Mouse (Mus musculus) liver, postnatal 0 days (tissue): ENCODE data around the gene Shmt1. TPM values are rescaled to one million over a fixed set of nuclear protein-coding genes. Genes with fewer than 3 reads are reported as not detected.

Experiments used
- ATAC-seq: fragments of 200-750 bp; cut with Nextera tagmentation; 2 replicates; pipeline ENCODE4 v1.8.0; 2017; ENCODE audit warnings: mild to moderate bottlenecking, moderate library complexity
- DNase-seq: peaks from one replicate; pipeline ENCODE4 v3.0.0-alpha.2; 2016
- H3K27ac ChIP-seq: fragments of 300-500 bp; sonication (generic); 2 replicates; pipeline ENCODE4 v1.5.1; 2014; ENCODE audit warnings: antibody characterized with exemption, moderate library complexity, mild to moderate bottlenecking, low read depth
- H3K27me3 ChIP-seq: fragments of 300-500 bp; sonication (generic); 2 replicates; pipeline ENCODE4 v1.6.1; 2014; ENCODE audit warnings: low read length, control low read depth, mixed read lengths; ENCODE audit not compliant: insufficient read depth
- H3K36me3 ChIP-seq: fragments of 300-500 bp; sonication (generic); replicated peaks from 2 replicates; pipeline ENCODE4 v1.6.1; 2014; ENCODE audit warnings: mild to moderate bottlenecking, control low read depth, low read length, moderate library complexity, mixed read lengths; ENCODE audit not compliant: insufficient read depth
- H3K4me1 ChIP-seq: fragments of 300-500 bp; sonication (generic); 2 replicates; pipeline ENCODE4 v1.6.1; 2014; ENCODE audit warnings: antibody characterized with exemption, mild to moderate bottlenecking, control low read depth; ENCODE audit not compliant: insufficient read depth
- H3K4me2 ChIP-seq: fragments of 300-500 bp; sonication (generic); 2 replicates; pipeline ENCODE4 v1.6.1; 2014; ENCODE audit warnings: low read depth, mild to moderate bottlenecking, low read length, moderate library complexity, mixed read lengths
- H3K4me3 ChIP-seq: fragments of 300-500 bp; sonication (generic); 2 replicates; pipeline ENCODE4 v1.5.1; 2014; ENCODE audit warnings: low read depth, low read length
- H3K9ac ChIP-seq: fragments of 300-500 bp; sonication (generic); replicated peaks from 2 replicates; pipeline ENCODE4 v1.6.1; 2014; ENCODE audit warnings: mild to moderate bottlenecking, moderate library complexity
- H3K9me3 ChIP-seq: fragments of 300-500 bp; sonication (generic); 2 replicates; pipeline ENCODE4 v1.6.1; 2016; ENCODE audit warnings: mild to moderate bottlenecking, control low read depth, low read length, mixed read lengths
- CTCF ChIP-seq: sonication (generic); IDR thresholded peaks from 2 replicates; pipeline ENCODE4 v1.5.1; 2016; ENCODE audit warnings: antibody characterized with exemption, low read depth
- EP300 ChIP-seq: IDR thresholded peaks from 2 replicates; pipeline ENCODE4 v1.6.1; 2016; ENCODE audit warnings: antibody characterized with exemption, low read depth, mild to moderate bottlenecking
- WGBS: fragments of 180-500 bp; shearing (Covaris S2); extraction: QIAGEN DNeasy Blood & Tissue Kit; methylation state at CpG from one replicate; pipeline ENCODE4 v1.1.7; 2014; ENCODE audit not compliant: insufficient replicate concordance; 5-methylcytosine and 5-hydroxymethylcytosine counted together
- polyA plus RNA-seq: library from polyadenylated mRNA; unstranded; fragments of >200 nt; fragmentation: Nextera tagmentation; extraction: Ambion mirVana; gene quantifications from 2 replicates; pipeline ENCODE4 v1.2.1, GENCODE M21; 2015

Gene Shmt1
- polyA plus RNA-seq, 1 experiment from 2014 or later = 100 TPM

DNA sequence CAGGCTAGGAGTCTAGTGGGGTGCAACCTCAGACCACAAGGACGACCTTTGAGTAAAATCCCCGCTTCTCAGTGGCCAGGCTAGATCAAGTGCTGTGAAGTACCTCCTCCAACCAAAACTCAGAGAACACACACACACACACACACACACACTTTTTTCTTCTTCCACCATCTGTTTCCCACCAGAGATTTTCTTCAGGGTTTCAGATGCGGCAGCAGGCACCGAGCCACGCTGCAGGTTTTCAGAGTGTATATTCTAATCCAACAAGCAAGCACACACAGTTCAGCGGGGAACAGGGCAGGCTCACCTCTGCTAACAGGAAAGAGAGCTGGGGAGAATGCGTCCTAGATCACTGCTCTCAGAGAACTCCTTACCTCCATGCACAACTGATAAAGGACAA lies 55.9 kb downstream of the Shmt1 start:
- no peaks in the 10 kb centered on the region for H3K4me1 ChIP-seq
- H3K36me3 ChIP-seq = peaks cover 45% of the 10 kb centered on the region
- TF ChIP-seq EP300 = no peak
- no peak for TF ChIP-seq CTCF

DNA sequence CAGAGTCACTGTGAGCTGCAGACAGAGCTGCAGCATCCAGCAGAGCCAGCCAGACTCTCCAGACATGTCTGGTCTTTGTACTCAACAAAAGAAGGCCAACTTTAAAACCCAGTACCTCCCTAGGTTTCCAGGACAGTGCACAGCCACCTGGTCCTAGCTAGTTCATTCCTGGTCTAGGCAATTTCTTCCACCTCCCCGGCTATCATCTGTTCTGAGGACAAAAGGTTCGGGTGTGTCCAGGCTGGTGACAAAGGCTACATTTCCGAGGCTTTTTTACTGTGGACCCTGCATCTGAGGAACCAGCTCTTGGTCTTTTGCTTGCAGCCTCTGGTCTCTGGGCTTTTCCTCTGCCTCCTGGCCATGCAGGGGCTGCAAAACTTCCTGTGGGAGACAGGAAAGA lies 71.2 kb downstream of the Shmt1 start:
- no peak overlapping the region for H3K4me2 ChIP-seq
- H3K9ac ChIP-seq = no peak overlapping the region
- H3K36me3 ChIP-seq = peaks cover 37% of the 10 kb centered on the region
- TF ChIP-seq CTCF (no peak), EP300 (no peak)
- H3K4me1 ChIP-seq = 0 out of 2 replicates have a peak, but pooled peaks cover 3% of the 10 kb centered on the region
- 94% methylated on average over 3 of the region's 3 CpGs for WGBS
- no peak overlapping the region for H3K27ac ChIP-seq
- no peak for DNase-seq
- ATAC-seq = no peak
- no peaks in the 10 kb centered on the region for H3K9me3 ChIP-seq
- no peaks in the 10 kb centered on the region for H3K27me3 ChIP-seq
- H3K4me3 ChIP-seq = no peak overlapping the region

More for the DNA sequence above, 55.9 kb downstream of the Shmt1 start:
- Histone ChIP-seq H3K27me3 (no peaks in the 10 kb centered on the region), H3K4me3 (no peak overlapping the region), H3K4me2 (no peak overlapping the region), H3K27ac (no peak overlapping the region), H3K9me3 (no peaks in the 10 kb centered on the region), H3K9ac (no peak overlapping the region)
- 88% methylated on average over 7 of the region's 7 CpGs for WGBS
- DNase-seq (no peak), ATAC-seq (no peak)

Other genes starting within 250 kb of the Shmt1 start
- gene Llgl1, start 112.0 kb downstream of the Shmt1 start, polyA plus RNA-seq = 4.2 and 4.6 TPM in 2 replicates
- 23.3 and 23.4 TPM in 2 replicates for gene Flii, start 84.5 kb downstream of the Shmt1 start, polyA plus RNA-seq
- 4.5 and 4.9 TPM in 2 replicates for gene Mief2, start 83.3 kb downstream of the Shmt1 start, polyA plus RNA-seq
- 2.5 and 3.2 TPM in 2 replicates for gene Top3a, start 34.4 kb downstream of the Shmt1 start, polyA plus RNA-seq
- 1.9 and 2.0 TPM in 2 replicates for gene Smcr8, start 34.2 kb downstream of the Shmt1 start, polyA plus RNA-seq
- 16.4 TPM in 2 replicates for gene Dhrs7b, start 18.9 kb upstream of the Shmt1 start, polyA plus RNA-seq
- gene Tmem11, start 67.6 kb upstream of the Shmt1 start, polyA plus RNA-seq = 26.7 and 28.8 TPM in 2 replicates
- gene Natd1, start 103.0 kb upstream of the Shmt1 start, polyA plus RNA-seq = 6.0 and 6.2 TPM in 2 replicates
- 61.7 and 66.5 TPM in 2 replicates for gene Map2k3, start 120.3 kb upstream of the Shmt1 start, polyA plus RNA-seq
- gene Kcnj12, start 210.8 kb upstream of the Shmt1 start, polyA plus RNA-seq = 0.18 TPM in 1 of 2 replicates, not detected in the other